Mouse (Mus musculus): ENCODE measurements around the gene Atp8b4.

Atp8b4 gene

GRCm38 (mm10) chr2:126434305-126434704 lies 66.2 kb downstream of the Atp8b4 start:
- DNase-seq (ENCODE audit: low spot score in 2 of 2), result no peak

DNA sequence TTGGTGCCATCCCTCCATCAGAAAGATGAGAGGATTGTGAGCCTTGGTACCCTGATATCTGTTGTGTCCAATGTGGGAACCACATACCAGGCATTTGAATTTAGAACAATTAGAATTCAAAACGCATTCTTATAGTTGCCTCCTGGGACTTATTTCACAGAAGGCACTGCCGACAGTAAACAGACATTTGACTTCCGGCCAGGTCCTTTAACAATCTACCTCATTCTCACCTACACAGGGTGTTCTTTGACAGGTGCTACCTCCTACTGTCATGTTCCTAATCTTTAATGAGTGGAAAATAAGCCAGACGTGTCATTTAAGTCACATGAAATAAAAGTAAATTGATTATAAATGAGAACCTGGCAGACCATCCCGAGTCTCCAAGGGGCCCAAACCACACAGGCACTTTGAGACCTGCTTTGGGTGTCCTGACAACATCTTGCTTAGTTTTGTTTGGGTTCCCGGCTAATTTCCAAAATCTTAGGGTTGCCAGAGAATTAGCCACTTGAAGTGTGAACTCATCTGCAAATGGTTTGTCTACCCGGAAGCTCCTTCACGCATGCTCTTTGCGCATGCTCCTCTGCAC lies 67.9 kb downstream of the Atp8b4 start:
- no peak for DNase-seq (ENCODE audit: low spot score in 2 of 2)

DNA sequence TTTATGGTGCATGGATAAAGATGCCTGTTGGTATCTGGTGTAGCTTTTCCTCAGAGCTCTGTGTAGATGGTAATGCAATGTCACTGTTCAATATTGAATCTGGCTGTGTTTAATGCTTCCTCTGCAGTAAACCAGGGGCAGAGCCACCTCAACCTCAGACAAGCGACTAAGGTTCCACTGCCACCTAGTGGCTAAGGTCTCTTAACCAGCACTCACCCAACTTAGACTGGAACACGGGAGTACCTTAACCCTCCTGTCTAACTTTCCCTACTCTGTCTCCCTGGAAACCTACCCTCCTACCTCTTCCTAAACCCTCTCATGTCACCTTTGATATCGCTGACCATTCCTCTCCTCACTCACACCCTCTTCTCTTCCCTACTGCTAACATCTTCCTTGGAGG lies 71.2 kb downstream of the Atp8b4 start:
- DNase-seq (ENCODE audit: low spot score in 2 of 2), result peak in 1 of 2 experiments; percentile 5

DNA sequence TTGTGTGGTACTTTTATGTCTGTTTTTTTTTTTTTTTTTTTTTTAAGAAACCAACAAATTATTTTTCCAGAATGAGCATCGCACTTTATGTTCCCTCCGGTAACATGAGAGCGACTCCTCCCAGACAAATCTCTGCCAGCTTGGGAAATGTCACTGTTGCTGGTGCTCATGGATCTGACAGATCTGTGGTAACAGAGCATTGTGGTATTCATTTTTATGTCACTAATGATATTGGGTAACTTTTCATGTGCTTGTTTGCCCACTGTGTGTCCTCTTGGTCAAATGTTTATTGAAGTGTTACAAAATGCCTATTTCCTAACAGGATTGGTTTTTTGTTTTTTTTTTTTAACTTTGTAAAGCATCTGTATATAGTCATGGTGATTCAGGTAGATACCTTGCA lies 75.3 kb downstream of the Atp8b4 start:
- DNase-seq (ENCODE audit: low spot score in 2 of 2), result no peak

GRCm38 (mm10) chr2:126424714-126425113 lies 75.8 kb downstream of the Atp8b4 start:
- no peak for DNase-seq (ENCODE audit: low spot score in 2 of 2)

DNA sequence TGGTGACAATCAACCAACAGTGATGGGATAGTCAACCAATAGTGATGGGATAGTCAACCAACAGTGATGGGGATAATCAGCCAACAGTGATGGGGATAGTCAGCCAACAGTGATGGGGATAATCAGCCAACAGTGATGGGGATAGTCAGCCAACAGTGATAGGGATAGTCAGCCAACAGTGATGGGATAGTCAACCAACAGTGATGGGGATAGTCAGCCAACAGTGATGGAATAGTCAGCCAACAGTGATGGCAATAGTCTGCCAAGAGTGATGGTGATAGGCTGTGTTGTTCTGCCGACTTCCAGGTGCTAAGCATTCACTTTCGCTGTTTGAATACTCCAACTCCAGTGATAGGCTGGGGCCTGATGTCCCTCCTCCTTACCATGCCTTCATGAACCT lies 79.6 kb downstream of the Atp8b4 start:
- DNase-seq (ENCODE audit: low spot score in 2 of 2), result no peak

- DNase-seq (ENCODE audit: low spot score in 2 of 2), result no peak
These were observed 81.6 kb downstream of the Atp8b4 start for GRCm38 (mm10) chr2:126418916-126419315.

DNA sequence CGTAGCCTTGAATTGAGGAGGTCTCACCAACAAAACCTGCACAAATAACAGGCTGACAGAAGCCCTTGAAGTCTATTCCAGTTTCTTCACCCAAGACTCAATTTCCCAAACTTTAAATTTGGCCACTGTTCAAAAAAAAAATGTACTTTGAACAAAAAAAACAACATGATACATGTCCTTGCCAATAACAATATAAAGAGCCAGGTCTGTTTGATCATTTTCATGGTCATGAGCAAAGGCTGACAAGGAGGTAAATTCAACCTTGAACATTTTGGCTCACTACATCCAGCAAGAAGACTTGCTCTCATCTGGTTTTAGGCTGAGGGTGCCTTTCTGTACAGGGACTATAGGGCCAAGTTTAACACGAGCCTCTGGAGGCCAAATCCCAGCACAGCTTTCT lies 83.7 kb downstream of the Atp8b4 start:
- no peak for DNase-seq (ENCODE audit: low spot score in 2 of 2)

DNA sequence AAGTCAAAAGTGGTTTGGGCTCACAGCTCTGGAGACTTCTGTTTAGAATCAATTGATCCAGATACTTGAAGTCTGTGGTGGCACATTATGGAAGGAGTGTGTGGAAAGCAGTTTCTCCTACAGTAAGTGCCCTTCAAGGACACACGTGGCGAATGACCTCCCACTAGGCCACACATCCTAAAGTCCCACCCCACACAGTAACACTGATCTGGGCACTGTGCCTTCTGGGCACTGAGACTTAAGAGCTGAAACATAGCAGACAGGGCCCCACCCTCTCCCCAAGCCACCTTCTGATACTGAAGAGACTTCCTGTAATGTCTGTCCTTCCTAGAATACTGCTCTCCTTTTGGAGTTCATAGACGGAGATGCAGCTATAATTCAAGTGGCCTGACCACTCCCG lies 84.5 kb downstream of the Atp8b4 start:
- DNase-seq (ENCODE audit: low spot score in 2 of 2), result no peak

- DNase-seq (ENCODE audit: low spot score in 2 of 2), result no peak
These were observed 87.7 kb downstream of the Atp8b4 start for GRCm38 (mm10) chr2:126412759-126413158.

GRCm38 (mm10) chr2:126399454-126399853 lies 101.0 kb downstream of the Atp8b4 start:
- DNase-seq (ENCODE audit: low spot score in 2 of 2), result no peak

- no peak for DNase-seq (ENCODE audit: low spot score in 2 of 2)
These were observed 101.5 kb downstream of the Atp8b4 start for GRCm38 (mm10) chr2:126399017-126399416.

- no peak for DNase-seq (ENCODE audit: low spot score in 2 of 2)
These were observed 102.3 kb downstream of the Atp8b4 start for GRCm38 (mm10) chr2:126398216-126398615.

GRCm38 (mm10) chr2:126397513-126397912 lies 103.0 kb downstream of the Atp8b4 start:
- no peak for DNase-seq (ENCODE audit: low spot score in 2 of 2)

- DNase-seq (ENCODE audit: low spot score in 2 of 2), result no peak
These were observed 105.5 kb downstream of the Atp8b4 start for GRCm38 (mm10) chr2:126394924-126395323.

DNA sequence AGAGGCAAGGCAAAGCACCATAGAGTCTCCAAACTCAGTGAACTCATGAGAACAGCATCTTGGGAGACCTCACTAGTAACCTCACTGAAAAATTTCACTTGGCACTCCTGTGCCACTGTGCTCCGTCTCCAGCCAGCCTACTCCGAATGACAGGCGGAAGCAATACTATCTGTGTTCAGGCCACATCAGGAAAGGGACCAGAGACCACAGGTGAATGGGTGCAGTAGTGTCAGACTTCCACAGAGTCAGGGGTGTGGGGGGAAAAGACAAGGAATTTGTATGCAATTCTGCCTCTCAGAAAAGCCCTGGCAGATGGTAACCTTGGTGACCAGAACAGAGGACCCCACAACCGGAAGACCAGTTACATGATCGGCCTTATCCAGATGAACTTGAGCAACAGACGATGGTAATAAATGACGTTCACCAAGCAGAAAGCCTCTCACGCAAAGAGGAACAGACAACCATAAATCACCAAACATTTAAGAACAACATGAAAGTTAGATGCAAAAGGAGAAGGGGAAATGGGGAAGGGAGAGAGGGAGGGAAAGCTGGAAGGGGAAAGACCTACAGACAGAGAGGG lies 112.9 kb downstream of the Atp8b4 start:
- no peak for DNase-seq (ENCODE audit: low spot score in 2 of 2)

GRCm38 (mm10) chr2:126386056-126386455 lies 114.4 kb downstream of the Atp8b4 start:
- DNase-seq (ENCODE audit: low spot score in 2 of 2), result no peak

DNA sequence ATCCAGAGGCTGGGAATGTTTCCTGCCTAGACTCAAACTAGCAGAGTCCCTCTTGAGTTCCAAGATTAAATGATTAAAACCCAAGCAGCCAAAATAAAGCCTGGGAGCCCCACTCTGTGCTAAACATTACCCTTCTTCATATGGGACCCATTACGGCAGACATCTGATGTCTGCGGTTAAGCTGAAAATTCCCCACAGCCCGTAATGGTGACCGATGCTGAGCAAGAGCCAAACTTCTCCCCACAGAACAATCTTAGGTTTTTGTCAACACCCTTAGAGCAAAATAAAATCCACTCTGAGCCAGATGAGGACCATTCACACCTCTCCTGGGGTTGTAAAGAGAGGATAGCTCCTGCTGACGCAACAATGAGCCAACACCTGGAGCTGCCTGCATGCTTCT lies 120.2 kb downstream of the Atp8b4 start:
- no peak for DNase-seq (ENCODE audit: low spot score in 2 of 2)

GRCm38 (mm10) chr2:126371634-126372033 lies 128.8 kb downstream of the Atp8b4 start:
- no peak for DNase-seq (ENCODE audit: low spot score in 2 of 2)

DNA sequence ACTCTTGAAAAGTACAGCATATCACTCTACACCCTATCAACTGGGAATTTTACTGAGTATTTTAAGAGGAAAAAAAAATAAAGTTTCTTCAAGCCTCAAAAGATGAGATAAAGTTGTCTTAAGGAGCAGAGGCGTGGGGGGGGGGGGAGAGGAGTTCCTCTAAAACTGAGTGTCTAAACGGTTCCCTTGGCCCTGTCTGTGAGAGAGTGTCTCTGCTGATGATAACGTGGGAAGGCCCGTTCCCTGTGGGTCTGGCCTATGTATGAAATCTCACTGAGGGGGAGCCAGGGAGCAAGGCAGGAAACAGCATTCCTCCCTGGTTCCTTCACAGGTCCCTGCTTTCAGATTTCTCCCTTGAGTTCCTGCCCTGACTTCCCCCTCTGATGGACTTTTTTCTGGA lies 130.7 kb downstream of the Atp8b4 start:
- DNase-seq (ENCODE audit: low spot score in 2 of 2), result no peak

DNA sequence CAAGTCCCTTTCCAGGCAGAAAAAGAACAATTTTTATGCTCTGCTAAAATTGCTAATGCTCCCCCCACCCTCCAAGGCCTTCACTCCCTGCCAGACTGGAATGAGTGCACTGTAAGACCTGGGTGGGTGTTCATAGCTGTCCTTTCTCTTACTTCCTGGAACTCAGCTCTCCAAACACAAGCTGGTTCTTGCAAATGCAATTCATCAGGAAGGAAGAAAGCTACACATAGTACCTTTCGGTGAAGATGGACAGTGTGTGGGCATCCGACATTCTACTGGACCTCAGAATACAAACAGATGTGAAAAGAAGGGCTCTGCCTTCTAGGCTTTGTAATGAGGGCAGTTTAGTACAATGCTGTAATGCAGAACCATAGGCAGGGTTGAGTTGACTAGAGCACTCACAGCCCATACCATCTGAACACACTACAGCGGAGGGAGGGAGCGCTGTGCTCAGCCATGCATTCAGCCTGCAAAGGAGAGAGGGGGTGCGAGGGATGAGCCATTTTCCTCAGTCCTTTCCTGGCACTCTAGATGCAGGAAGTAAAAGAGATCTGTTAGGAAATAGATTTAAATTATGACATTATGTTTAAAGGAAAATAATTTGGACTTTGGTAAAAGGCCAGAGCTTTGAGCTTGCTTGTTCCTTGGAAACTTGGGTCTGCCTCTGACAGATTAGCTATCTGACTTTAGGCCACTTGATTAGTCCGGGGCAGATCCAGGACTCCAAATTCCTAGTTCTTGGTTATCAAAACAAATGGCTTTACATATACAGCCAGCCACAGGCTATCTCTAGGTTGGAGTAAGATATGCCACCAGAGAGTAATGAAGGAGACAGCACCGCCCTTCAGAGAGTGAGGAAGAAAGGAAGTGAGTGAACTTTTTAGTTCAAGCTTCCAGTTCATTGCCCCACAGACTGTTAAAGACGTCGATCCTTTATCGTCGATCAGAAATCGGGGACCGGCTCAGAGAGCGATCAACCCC lies 136.4 kb downstream of the Atp8b4 start:
- no peak for DNase-seq (ENCODE audit: low spot score in 2 of 2)

DNA sequence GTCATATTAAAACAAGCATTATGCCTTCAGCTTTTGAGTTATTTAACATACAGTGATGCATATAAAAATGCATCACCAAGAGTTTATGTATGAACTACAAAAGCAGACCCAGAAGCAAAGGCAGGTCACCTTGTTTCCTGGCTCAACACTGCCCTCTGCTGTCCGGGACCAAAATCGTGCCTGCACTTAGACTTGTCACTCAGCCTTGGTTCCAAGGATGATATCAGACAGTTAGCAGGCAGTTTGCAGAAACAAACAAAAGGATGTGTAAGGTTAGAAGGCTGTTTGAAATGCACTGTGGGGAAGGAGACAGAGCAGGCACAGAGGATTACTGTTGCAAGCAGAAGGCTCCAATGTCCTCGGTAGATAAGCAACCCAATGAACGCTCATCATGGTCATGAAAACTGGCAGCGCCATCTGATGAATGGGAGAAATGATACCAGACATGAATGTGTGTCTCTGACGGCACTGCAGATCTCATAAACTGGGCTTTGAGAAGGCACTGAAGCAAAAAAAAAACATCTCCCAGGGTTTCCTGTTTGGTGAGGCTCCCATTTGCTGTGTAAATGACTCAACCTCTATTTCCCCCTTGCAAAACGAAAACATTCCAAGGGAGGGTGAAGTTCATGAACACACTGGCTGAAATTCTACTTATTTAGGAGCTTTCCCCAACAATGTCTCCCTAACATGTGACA lies 137.3 kb downstream of the Atp8b4 start:
- peak; percentile 59 to 72 for DNase-seq (ENCODE audit: low spot score in 2 of 2)
